Mouse (Mus musculus): ENCODE results near the gene Srbd1.

- TF ChIP-seq CTCF (IDR thresholded peaks at IDR 0.05; ENCODE audit: insufficient read depth, low read depth, low read length): no peak
- TF ChIP-seq POLR2A (IDR thresholded peaks at IDR 0.05; ENCODE audit: insufficient read depth, low read depth, low read length): no peak
These were observed 123.2 kb downstream of the Srbd1 start for GRCm38 (mm10) chr17:86021815-86022214.
